Mouse (Mus musculus) MEL (cell line): ENCODE data around the gene Atp13a1. TPM values are rescaled to one million over a fixed set of nuclear protein-coding genes. Genes with fewer than 3 reads are reported as not detected.

Source experiments
- DNase-seq: peaks from one replicate; pipeline ENCODE4 v3.0.0; 2011; ENCODE audit warnings: low read depth, low spot score
- H3K27ac ChIP-seq: 2 replicates; pipeline ENCODE4 v1.5.1; 2012; ENCODE audit warnings: low read depth, mild to moderate bottlenecking, control low read depth, low read length, moderate library complexity; ENCODE audit not compliant: control insufficient read depth
- H3K27me3 ChIP-seq, 2 experiments: fragments of 150-350 bp in 1 of 2; sonication (generic) in 1 of 2; 2 replicates each; pipeline ENCODE4 v1.6.1; 2012; ENCODE audit warnings: low read length in 2 of 2, mild to moderate bottlenecking in 2 of 2, improper control_type of control experiment in 1 of 2, moderate library complexity in 1 of 2; ENCODE audit not compliant: insufficient read depth in 2 of 2, control insufficient read depth in 1 of 2
- H3K36me3 ChIP-seq, 2 experiments: 2 replicates each; pipeline ENCODE4 v1.6.1; 2012 to 2014; ENCODE audit warnings: low read length in 2 of 2, improper control_type of control experiment in 1 of 2, inconsistent platforms in 1 of 2, mild to moderate bottlenecking in 1 of 2; ENCODE audit not compliant: insufficient read depth in 2 of 2, control insufficient read depth in 1 of 2
- H3K4me1 ChIP-seq, 2 experiments: fragments of 150-350 bp in 1 of 2; sonication (generic) in 1 of 2; 2 replicates each; pipeline ENCODE4 v1.6.1; 2012; ENCODE audit warnings: low read length in 2 of 2, improper control_type of control experiment in 1 of 2, mild to moderate bottlenecking in 1 of 2; ENCODE audit not compliant: insufficient read depth in 2 of 2, control insufficient read depth in 1 of 2
- H3K4me3 ChIP-seq, 2 experiments: fragments of 150-350 bp in 1 of 2; sonication (generic) in 1 of 2; 2 replicates each; pipeline ENCODE4 v1.5.1; 2012; ENCODE audit warnings: low read depth in 2 of 2, low read length in 2 of 2, mild to moderate bottlenecking in 2 of 2, moderate library complexity in 2 of 2, control low read depth in 1 of 2, improper control_type of control experiment in 1 of 2; ENCODE audit not compliant: control insufficient read depth in 1 of 2, insufficient read depth in 1 of 2
- H3K79me2 ChIP-seq: 2 replicates; pipeline ENCODE4 v1.6.1; 2012; ENCODE audit warnings: mild to moderate bottlenecking, low read length, moderate library complexity; ENCODE audit not compliant: control insufficient read depth, poor library complexity, insufficient read depth
- H3K9ac ChIP-seq: 2 replicates; pipeline ENCODE4 v1.6.1; 2012; ENCODE audit warnings: low read depth, mild to moderate bottlenecking, control low read depth, low read length, moderate library complexity; ENCODE audit not compliant: control insufficient read depth, poor library complexity, severe bottlenecking
- H3K9me3 ChIP-seq: fragments of 150-350 bp; sonication (generic); replicated peaks from 2 replicates; pipeline ENCODE4 v1.6.1; 2012; ENCODE audit warnings: mild to moderate bottlenecking, low read length, improper control_type of control experiment, moderate library complexity; ENCODE audit not compliant: insufficient read depth
- ETS1 ChIP-seq: IDR thresholded peaks from 2 replicates; pipeline ENCODE4 v1.6.1; 2012; ENCODE audit warnings: low read depth, mild to moderate bottlenecking, inconsistent platforms, low read length, improper control_type of control experiment, moderate library complexity
- HCFC1 ChIP-seq: IDR thresholded peaks from 2 replicates; pipeline ENCODE4 v1.6.1; 2012; ENCODE audit warnings: low read depth, mild to moderate bottlenecking, inconsistent platforms, low read length, improper control_type of control experiment, moderate library complexity
- JUND ChIP-seq: IDR thresholded peaks from 2 replicates; pipeline ENCODE4 v1.6.1; 2011; ENCODE audit warnings: low read depth, mild to moderate bottlenecking, improper control_type of control experiment, low read length
- KAT2A ChIP-seq: conservative IDR thresholded peaks from 2 replicates; pipeline ENCODE4 v1.6.1; 2012; ENCODE audit warnings: low read depth, low read length, improper control_type of control experiment, inconsistent platforms
- MAFK ChIP-seq: IDR thresholded peaks from 2 replicates; pipeline ENCODE4 v1.6.1; 2011; ENCODE audit warnings: low read depth, mild to moderate bottlenecking, low read length, improper control_type of control experiment, borderline replicate concordance
- MEF2A ChIP-seq: IDR thresholded peaks from 2 replicates; pipeline ENCODE4 v1.6.1; 2014; ENCODE audit warnings: low read depth, mild to moderate bottlenecking, inconsistent platforms, low read length, improper control_type of control experiment; ENCODE audit not compliant: poor library complexity, insufficient replicate concordance, severe bottlenecking; ENCODE audit errors: extremely low read depth
- POLR2AphosphoS5 ChIP-seq: IDR thresholded peaks from 2 replicates; pipeline ENCODE4 v1.6.1; 2012; ENCODE audit warnings: low read depth, borderline replicate concordance, mild to moderate bottlenecking, inconsistent platforms, low read length, moderate library complexity, mixed read lengths
- RAD21 ChIP-seq: IDR thresholded peaks from 2 replicates; pipeline ENCODE4 v1.6.1; 2011; ENCODE audit warnings: mild to moderate bottlenecking, low read depth, low read length, improper control_type of control experiment
- TBP ChIP-seq: IDR thresholded peaks from 2 replicates; pipeline ENCODE4 v1.8.0; 2011; ENCODE audit warnings: low read depth, low read length, improper control_type of control experiment
- UBTF ChIP-seq: IDR thresholded peaks from 2 replicates; pipeline ENCODE4 v1.6.1; 2012; ENCODE audit warnings: low read depth, mild to moderate bottlenecking, inconsistent platforms, low read length, improper control_type of control experiment, moderate library complexity, borderline replicate concordance; ENCODE audit not compliant: insufficient read depth
- USF1 ChIP-seq: IDR thresholded peaks from 2 replicates; pipeline ENCODE4 v1.6.1; 2014; ENCODE audit warnings: low read depth, mild to moderate bottlenecking, inconsistent platforms, low read length, improper control_type of control experiment, moderate library complexity
- USF2 ChIP-seq, 2 experiments: IDR thresholded peaks; 2 replicates each; pipeline ENCODE4 v1.6.1; 2011 to 2012; ENCODE audit warnings: improper control_type of control experiment in 2 of 2, low read length in 2 of 2, borderline replicate concordance in 1 of 2, inconsistent platforms in 1 of 2, low read depth in 1 of 2, mild to moderate bottlenecking in 1 of 2; ENCODE audit not compliant: insufficient read depth in 1 of 2
- ZMIZ1 ChIP-seq: IDR thresholded peaks from 2 replicates; pipeline ENCODE4 v1.6.1; 2012; ENCODE audit warnings: low read depth, mild to moderate bottlenecking, inconsistent platforms, low read length, improper control_type of control experiment, moderate library complexity
- ZNF384 ChIP-seq: IDR thresholded peaks from 2 replicates; pipeline ENCODE4 v1.6.1; 2012; ENCODE audit warnings: low read depth, mild to moderate bottlenecking, inconsistent platforms, low read length, improper control_type of control experiment
- polyA plus RNA-seq, 2 experiments: library from polyadenylated mRNA; stranded (reverse) in 1 of 2; unstranded in 1 of 2; fragments of >175 nt in 1 of 2; fragments of >200 nt in 1 of 2; gene quantifications; 2 replicates each; pipeline versions ENCODE4 v1.2.1 to v1.2.4; 2012; ENCODE audit warnings: low replicate concordance in 2 of 2, low read depth in 1 of 2; ENCODE audit not compliant: insufficient read length in 2 of 2, insufficient read depth in 1 of 2, missing spikeins in 1 of 2
- total RNA-seq: library from RNA; depleted of rRNA; stranded (reverse); fragments of 300-350 nt; gene quantifications from 2 replicates; pipeline ENCODE4 v1.2.3, GENCODE M21; 2012

Atp13a1 gene
- total and polyA plus RNA-seq, 3 experiments, result 52.4 to 83.7 TPM; not detected in 1

DNA sequence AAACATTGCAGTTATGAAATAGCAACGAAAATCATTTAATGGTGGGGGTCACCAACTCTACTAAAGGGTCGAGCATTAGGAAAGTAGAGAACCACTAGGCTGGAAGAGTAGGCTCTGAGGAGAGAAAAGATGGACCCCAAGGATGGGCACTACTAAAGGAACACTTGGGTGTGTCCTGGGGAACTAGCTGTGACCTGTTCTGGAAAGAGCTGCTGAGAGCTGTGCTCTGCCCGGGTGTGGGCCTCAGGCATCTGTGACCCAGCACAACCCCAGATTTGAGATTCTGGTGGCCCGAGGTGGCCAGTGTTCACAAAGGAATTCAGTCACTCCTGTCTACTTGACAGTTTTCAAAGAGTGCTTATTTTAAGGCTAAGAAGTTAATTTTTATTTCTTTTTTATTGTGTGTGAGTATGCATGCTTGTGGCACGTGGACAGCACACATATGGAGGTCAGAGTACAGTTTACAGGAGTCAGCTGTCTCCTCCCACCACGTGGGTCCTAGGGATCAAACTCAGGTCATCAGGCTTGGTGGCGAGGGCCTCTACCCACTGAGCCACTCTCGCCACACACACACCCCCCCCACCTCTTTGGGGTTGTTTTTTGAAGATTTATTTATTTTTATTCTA lies 46.2 kb downstream of the Atp13a1 start:
- no peaks in the 10 kb centered on the region; a peak in 1 of 4 replicates for H3K4me1 ChIP-seq
- no peaks in the 10 kb centered on the region for H3K9me3 ChIP-seq
- no peaks in the 10 kb centered on the region; a peak in 1 of 4 replicates for H3K36me3 ChIP-seq
- DNase-seq, result no peak
- H3K4me3 ChIP-seq, result no peak overlapping the region
- no peaks in the 10 kb centered on the region for H3K27me3 ChIP-seq
- H3K9ac ChIP-seq, result no peak overlapping the region
- 0 out of 2 replicates have a peak, but pooled peaks cover 1% of the 10 kb centered on the region for H3K79me2 ChIP-seq
- no peak for TF ChIP-seq POLR2AphosphoS5
- no peak for TF ChIP-seq MAFK
- no peak for TF ChIP-seq USF1
- TF ChIP-seq ZNF384, result no peak
- TF ChIP-seq UBTF, result no peak
- no peak for TF ChIP-seq KAT2A
- TF ChIP-seq HCFC1, result no peak
- no peak for TF ChIP-seq ETS1
- TF ChIP-seq MEF2A, result no peak
- H3K27ac ChIP-seq, result no peak overlapping the region

DNA sequence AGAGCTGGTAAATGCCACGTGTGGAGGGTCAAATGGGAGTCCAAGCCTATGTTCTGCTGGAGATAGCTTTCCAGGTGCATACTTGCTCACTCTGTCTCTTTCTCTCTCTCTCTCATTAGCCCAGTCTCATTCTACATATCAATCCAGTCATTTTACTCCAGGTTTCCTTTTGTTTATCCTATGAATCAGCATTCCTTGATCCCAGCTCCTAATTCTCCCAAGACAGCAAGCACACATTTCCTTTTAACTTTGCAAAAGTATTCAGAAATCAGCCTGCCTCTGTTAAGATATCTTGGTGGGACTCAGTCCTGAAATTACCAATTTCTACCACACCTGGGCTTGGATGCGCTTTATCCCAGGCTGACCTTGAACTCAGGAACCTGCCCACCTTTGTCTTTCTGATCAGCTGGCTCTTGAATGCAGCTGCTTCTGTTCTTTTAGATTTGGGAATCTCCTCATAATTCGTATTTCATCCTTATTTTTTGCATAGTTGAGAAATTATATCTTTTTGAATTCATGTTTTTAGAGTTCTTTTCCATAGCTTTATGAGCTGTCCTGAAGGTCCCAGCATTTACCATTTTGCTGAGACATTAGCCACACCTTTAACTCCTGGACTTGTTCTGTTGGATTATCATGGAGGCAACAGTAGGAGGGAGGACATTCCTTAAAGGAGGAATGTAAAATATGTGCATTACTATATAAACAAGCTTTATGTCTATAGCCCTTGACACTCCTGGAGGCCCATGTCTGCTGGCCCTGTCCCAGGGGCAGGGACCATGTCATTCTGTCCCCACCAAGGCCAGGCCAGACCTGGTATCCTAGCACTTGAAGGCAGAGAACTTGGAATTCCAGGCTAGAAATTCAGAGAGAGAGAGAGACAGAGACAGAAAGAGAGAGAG lies 56.5 kb downstream of the Atp13a1 start:
- Histone ChIP-seq H3K4me1 (peaks cover 0 to 9% of the 10 kb centered on the region in 2 experiments; a peak in 2 of 4 replicates), H3K9ac (no peak overlapping the region), H3K27ac (no peak overlapping the region), H3K79me2 (no peaks in the 10 kb centered on the region), H3K27me3 (no peaks in the 10 kb centered on the region), H3K9me3 (no peaks in the 10 kb centered on the region), H3K36me3 (peaks cover 0 to 6% of the 10 kb centered on the region in 2 experiments; a peak in 2 of 4 replicates), H3K4me3 (no peak overlapping the region)
- no peak for TF ChIP-seq ZNF384
- no peak for TF ChIP-seq TBP
- TF ChIP-seq ETS1, result no peak
- no peak for TF ChIP-seq JUND
- TF ChIP-seq ZMIZ1, result no peak
- TF ChIP-seq RAD21, result no peak
- TF ChIP-seq USF2 (IDR thresholded peaks at IDR 0.05; ENCODE audit: borderline replicate concordance in 1 of 2, insufficient read depth in 1 of 2, low read depth in 1 of 2, low read length in 2 of 2), result no peak
- no peak for TF ChIP-seq USF1
- no peak for DNase-seq
